Mouse (Mus musculus): ENCODE measurements around the gene Treh. TPM values are rescaled to one million over a fixed set of nuclear protein-coding genes. Genes with fewer than 3 reads are reported as not detected.

Gene Treh
- total and polyA plus RNA-seq, 2 experiments from 2014 or later: not detected

- WGBS: 3% methylated on average over 39 of the region's 40 CpGs
- Histone ChIP-seq H3K27me3 (ENCODE audit: insufficient read depth, low read length) (no peaks in the 10 kb centered on the region), H3K36me3 (ENCODE audit: insufficient read depth) (peaks cover 18% of the 10 kb centered on the region), H3K4me1 (ENCODE audit: insufficient read depth) (peaks cover 17% of the 10 kb centered on the region), H3K27ac (ENCODE audit: low read depth, low read length) (peak overlapping the region; percentile 85), H3K9ac (peak overlapping the region; percentile 90), H3K4me3 (ENCODE audit: low read depth, low read length) (peak overlapping the region; percentile 79), H3K9me3 (ENCODE audit: low read length) (no peaks in the 10 kb centered on the region), H3K4me2 (ENCODE audit: low read depth) (peak overlapping the region; percentile 85)
- DNase-seq (peak; percentile 90), ATAC-seq (peak; percentile 88)
- peak; percentile 56 for TF ChIP-seq CTCF (IDR thresholded peaks at IDR 0.05; ENCODE audit: low read depth)
Measured at GRCm38 (mm10) chr9:44721154-44721876, 48.3 kb downstream of the Treh start.

- no peak for TF ChIP-seq CTCF (IDR thresholded peaks at IDR 0.05; ENCODE audit: low read depth)
- 91% methylated on average over 3 of the region's 3 CpGs for WGBS
- Histone ChIP-seq H3K4me1 (ENCODE audit: insufficient read depth) (peaks cover 17% of the 10 kb centered on the region), H3K9ac (peak overlapping the region; percentile 90; the same call in 1 of the 2 replicates), H3K27ac (ENCODE audit: low read depth, low read length) (no peak overlapping the region), H3K27me3 (ENCODE audit: insufficient read depth, low read length) (no peaks in the 10 kb centered on the region), H3K4me2 (ENCODE audit: low read depth) (peak overlapping the region; percentile 85), H3K4me3 (ENCODE audit: low read depth, low read length) (peak overlapping the region; percentile 79), H3K36me3 (ENCODE audit: insufficient read depth) (peaks cover 14% of the 10 kb centered on the region), H3K9me3 (ENCODE audit: low read length) (no peaks in the 10 kb centered on the region)
- no peak for ATAC-seq
- no peak for DNase-seq
Measured at GRCm38 (mm10) chr9:44721877-44722186, 48.8 kb downstream of the Treh start.

DNA sequence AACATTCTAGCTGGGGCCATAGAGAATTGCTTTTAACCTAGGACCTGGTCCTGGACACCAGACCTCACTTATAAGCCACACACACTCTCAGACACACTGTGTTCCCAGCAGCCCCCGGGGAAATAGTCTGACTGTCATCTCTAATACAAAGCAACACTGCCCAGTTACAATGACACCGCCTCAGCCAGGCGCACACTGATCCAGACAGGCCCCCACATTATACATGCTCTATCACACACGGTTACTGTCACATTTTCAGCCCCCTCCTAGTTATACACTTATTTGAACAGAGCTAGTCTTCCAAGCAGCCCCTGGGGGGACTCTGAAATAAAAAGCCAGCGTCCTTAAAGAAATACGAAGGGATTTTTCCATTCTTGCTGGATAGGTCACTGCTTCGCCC, 49.5 kb downstream of the Treh start:
- TF ChIP-seq CTCF (IDR thresholded peaks at IDR 0.05; ENCODE audit: low read depth): no peak
- H3K4me1 ChIP-seq (ENCODE audit: insufficient read depth): peaks cover 17% of the 10 kb centered on the region
- WGBS: 66% methylated on average over 7 of the region's 7 CpGs

GRCm38 (mm10) chr9:44723008-44723407, 50.0 kb downstream of the Treh start:
- H3K4me1 ChIP-seq (ENCODE audit: insufficient read depth): peaks cover 17% of the 10 kb centered on the region
- no peak for TF ChIP-seq CTCF (IDR thresholded peaks at IDR 0.05; ENCODE audit: low read depth)
- no peak for DNase-seq
- H3K4me3 ChIP-seq (ENCODE audit: low read depth, low read length): no peak overlapping the region
- no peak overlapping the region for H3K4me2 ChIP-seq (ENCODE audit: low read depth)
- WGBS: 58% methylated on average over 7 of the region's 7 CpGs
- no peak for ATAC-seq
- H3K36me3 ChIP-seq (ENCODE audit: insufficient read depth): peaks cover 3% of the 10 kb centered on the region; the same call in 1 of the 2 replicates
- no peaks in the 10 kb centered on the region for H3K27me3 ChIP-seq (ENCODE audit: insufficient read depth, low read length)
- H3K27ac ChIP-seq (ENCODE audit: low read depth, low read length): no peak overlapping the region
- no peak overlapping the region for H3K9ac ChIP-seq
- no peaks in the 10 kb centered on the region for H3K9me3 ChIP-seq (ENCODE audit: low read length)

More for the DNA sequence above, 49.5 kb downstream of the Treh start:
- H3K27ac ChIP-seq (ENCODE audit: low read depth, low read length): no peak overlapping the region
- no peak for ATAC-seq
- H3K4me2 ChIP-seq (ENCODE audit: low read depth): no peak overlapping the region
- no peak for DNase-seq
- H3K9me3 ChIP-seq (ENCODE audit: low read length): no peaks in the 10 kb centered on the region
- no peak overlapping the region for H3K4me3 ChIP-seq (ENCODE audit: low read depth, low read length)
- H3K36me3 ChIP-seq (ENCODE audit: insufficient read depth): peaks cover 7% of the 10 kb centered on the region; the same call in 1 of the 2 replicates
- no peaks in the 10 kb centered on the region for H3K27me3 ChIP-seq (ENCODE audit: insufficient read depth, low read length)
- H3K9ac ChIP-seq: no peak overlapping the region

DNA sequence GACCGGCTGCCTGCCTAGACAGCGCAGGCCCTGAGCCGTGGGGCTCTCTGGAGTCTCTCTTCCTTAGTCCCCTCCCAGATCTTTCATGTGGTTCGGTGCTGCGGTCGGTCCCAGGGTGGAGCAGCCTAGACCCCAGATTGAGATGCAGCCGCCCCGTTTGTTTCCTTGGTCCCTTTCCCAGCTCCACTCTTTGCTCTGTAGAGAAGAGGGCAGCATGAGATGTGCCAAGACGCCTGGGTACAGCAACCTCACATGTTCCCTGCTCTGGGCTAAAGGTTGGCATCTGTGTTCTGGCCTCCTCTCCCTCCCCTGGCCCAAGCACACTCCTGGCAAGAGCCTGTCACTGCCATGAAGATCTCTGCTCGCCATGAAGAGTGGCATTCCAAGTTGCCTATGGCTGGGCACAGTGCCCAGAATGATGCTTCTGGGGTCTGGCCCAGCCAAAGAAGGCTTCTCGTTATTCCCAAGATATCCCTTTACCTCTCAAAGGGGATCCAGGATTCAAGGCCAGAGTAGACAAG, 50.5 kb downstream of the Treh start:
- no peaks in the 10 kb centered on the region for H3K27me3 ChIP-seq (ENCODE audit: insufficient read depth, low read length)
- WGBS: 44% methylated on average over 11 of the region's 11 CpGs
- DNase-seq (peak; percentile 39), ATAC-seq (no peak)
- no peak overlapping the region for H3K4me3 ChIP-seq (ENCODE audit: low read depth, low read length)
- H3K9me3 ChIP-seq (ENCODE audit: low read length): no peaks in the 10 kb centered on the region
- H3K4me1 ChIP-seq (ENCODE audit: insufficient read depth): peaks cover 17% of the 10 kb centered on the region
- no peak overlapping the region for H3K9ac ChIP-seq
- 0 out of 2 replicates have a peak overlapping the region, but pooled peaks have one; percentile 5 for H3K27ac ChIP-seq (ENCODE audit: low read depth, low read length)
- H3K4me2 ChIP-seq (ENCODE audit: low read depth): no peak overlapping the region
- TF ChIP-seq CTCF (IDR thresholded peaks at IDR 0.05; ENCODE audit: low read depth): no peak
- H3K36me3 ChIP-seq (ENCODE audit: insufficient read depth): no peaks in the 10 kb centered on the region

DNA sequence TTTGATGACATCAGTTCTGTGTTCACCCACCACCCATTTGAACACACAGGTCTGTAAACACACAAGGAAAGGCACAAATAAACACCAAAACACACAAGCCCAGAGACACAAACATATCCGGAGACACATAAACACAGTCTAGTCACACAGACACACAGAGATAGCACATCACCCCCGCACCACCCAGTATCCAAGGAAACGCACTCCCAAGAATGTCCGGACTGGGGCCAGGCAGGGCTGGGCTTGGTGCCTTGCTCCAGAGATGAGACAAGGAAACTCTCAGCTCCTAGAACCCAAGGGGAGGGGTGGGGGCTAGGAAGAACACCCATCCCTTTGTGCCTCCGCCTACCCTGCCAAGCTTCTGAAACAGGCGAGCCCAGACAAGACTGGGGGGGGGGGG, 51.2 kb downstream of the Treh start:
- H3K9ac ChIP-seq: no peak overlapping the region
- whole genome bisulfite sequencing: 55% methylated on average over 6 of the region's 6 CpGs
- H3K27me3 ChIP-seq (ENCODE audit: insufficient read depth, low read length): no peaks in the 10 kb centered on the region
- ATAC-seq (peak; percentile 3; the same call in 1 of the 2 replicates), DNase-seq (peak; percentile 41)
- H3K4me2 ChIP-seq (ENCODE audit: low read depth): no peak overlapping the region
- H3K9me3 ChIP-seq (ENCODE audit: low read length): no peaks in the 10 kb centered on the region
- no peak for TF ChIP-seq CTCF (IDR thresholded peaks at IDR 0.05; ENCODE audit: low read depth)
- H3K27ac ChIP-seq (ENCODE audit: low read depth, low read length): no peak overlapping the region
- no peaks in the 10 kb centered on the region for H3K36me3 ChIP-seq (ENCODE audit: insufficient read depth)
- no peak overlapping the region for H3K4me3 ChIP-seq (ENCODE audit: low read depth, low read length)
- H3K4me1 ChIP-seq (ENCODE audit: insufficient read depth): peaks cover 16% of the 10 kb centered on the region

GRCm38 (mm10) chr9:44724665-44725064, 51.6 kb downstream of the Treh start:
- 68% methylated on average over 2 of the region's 2 CpGs for WGBS
- ATAC-seq: no peak
- H3K9me3 ChIP-seq (ENCODE audit: low read length): no peaks in the 10 kb centered on the region
- H3K27me3 ChIP-seq (ENCODE audit: insufficient read depth, low read length): no peaks in the 10 kb centered on the region
- no peak overlapping the region for H3K27ac ChIP-seq (ENCODE audit: low read depth, low read length)
- no peak for TF ChIP-seq CTCF (IDR thresholded peaks at IDR 0.05; ENCODE audit: low read depth)
- DNase-seq: no peak
- no peak overlapping the region for H3K4me3 ChIP-seq (ENCODE audit: low read depth, low read length)
- no peaks in the 10 kb centered on the region for H3K36me3 ChIP-seq (ENCODE audit: insufficient read depth)
- peaks cover 11% of the 10 kb centered on the region for H3K4me1 ChIP-seq (ENCODE audit: insufficient read depth)
- H3K9ac ChIP-seq: no peak overlapping the region
- H3K4me2 ChIP-seq (ENCODE audit: low read depth): no peak overlapping the region
